Mouse (Mus musculus) forebrain, embryonic 16.5 days (tissue): ENCODE data around the gene Gm49336. TPM values are rescaled to one million over a fixed set of nuclear protein-coding genes. Genes with fewer than 3 reads are reported as not detected.

Source experiments
- ATAC-seq: fragments of 200-750 bp; cut with Nextera tagmentation; 2 replicates; pipeline ENCODE4 v1.8.0; 2017; ENCODE audit warnings: mild to moderate bottlenecking, moderate library complexity
- H3K27ac ChIP-seq: fragments of 300-500 bp; sonication (generic); 2 replicates; pipeline ENCODE4 v1.5.1; 2014; ENCODE audit warnings: low read length, control low read depth
- H3K27me3 ChIP-seq: fragments of 300-500 bp; sonication (generic); replicated peaks from 2 replicates; pipeline ENCODE4 v1.6.1; 2014; ENCODE audit warnings: low read length; ENCODE audit not compliant: control insufficient read depth, insufficient read depth
- H3K36me3 ChIP-seq: fragments of 300-500 bp; sonication (generic); 2 replicates; pipeline ENCODE4 v1.6.1; 2014; ENCODE audit not compliant: control insufficient read depth, insufficient read depth
- H3K4me1 ChIP-seq: fragments of 300-500 bp; sonication (generic); replicated peaks from 2 replicates; pipeline ENCODE4 v1.6.1; 2014; ENCODE audit warnings: low read length; ENCODE audit not compliant: control insufficient read depth, insufficient read depth
- H3K4me2 ChIP-seq: fragments of 300-500 bp; sonication (generic); 2 replicates; pipeline ENCODE4 v1.6.1; 2014; ENCODE audit warnings: mild to moderate bottlenecking, low read length, control low read depth
- H3K4me3 ChIP-seq: fragments of 300-500 bp; sonication (generic); replicated peaks from 2 replicates; pipeline ENCODE4 v1.5.1; 2014; ENCODE audit warnings: mild to moderate bottlenecking, low read length, control low read depth
- H3K9ac ChIP-seq: fragments of 300-500 bp; sonication (generic); replicated peaks from 2 replicates; pipeline ENCODE4 v1.6.1; 2014; ENCODE audit warnings: low read depth, low read length, control low read depth
- H3K9me3 ChIP-seq: fragments of 300-500 bp; sonication (generic); 2 replicates; pipeline ENCODE4 v1.6.1; 2016; ENCODE audit warnings: low read length; ENCODE audit not compliant: control insufficient read depth
- WGBS: fragments of 180-500 bp; shearing (Covaris S2); extraction: QIAGEN DNeasy Blood & Tissue Kit; methylation state at CpG from one replicate; pipeline ENCODE4 v1.1.7; 2014; 5-methylcytosine and 5-hydroxymethylcytosine counted together
- polyA plus RNA-seq: library from polyadenylated mRNA; unstranded; fragments of >200 nt; fragmentation: Nextera tagmentation; extraction: Ambion mirVana; gene quantifications from 2 replicates; pipeline ENCODE4 v1.2.1, GENCODE M21; 2015

Gene Gm49336
- polyA plus RNA-seq, 1 experiment from 2014 or later: 62.9 TPM

GRCm38 (mm10) chr14:60250879-60251278, 428 bp downstream of the Gm49336 start:
- peak overlapping the region; percentile 96 for H3K9ac ChIP-seq
- no peaks in the 10 kb centered on the region for H3K27me3 ChIP-seq
- H3K9me3 ChIP-seq: no peaks in the 10 kb centered on the region
- H3K27ac ChIP-seq: peak overlapping the region; percentile 94
- peaks cover 22% of the 10 kb centered on the region for H3K4me1 ChIP-seq
- H3K36me3 ChIP-seq: no peaks in the 10 kb centered on the region
- under 1% methylated on average over 39 of the region's 39 CpGs for WGBS
- peak overlapping the region; percentile 97 for H3K4me3 ChIP-seq
- ATAC-seq: peak; percentile 56
- peak overlapping the region; percentile 84 for H3K4me2 ChIP-seq

GRCm38 (mm10) chr14:60250366-60250765, 941 bp downstream of the Gm49336 start:
- H3K9me3 ChIP-seq: no peaks in the 10 kb centered on the region
- H3K9ac ChIP-seq: peak overlapping the region; percentile 96
- no peaks in the 10 kb centered on the region for H3K27me3 ChIP-seq
- no peaks in the 10 kb centered on the region for H3K36me3 ChIP-seq
- 18% methylated on average over 8 of the region's 8 CpGs for WGBS
- peak overlapping the region; percentile 97 for H3K4me3 ChIP-seq
- H3K4me1 ChIP-seq: peaks cover 22% of the 10 kb centered on the region
- H3K27ac ChIP-seq: no peak overlapping the region
- peak overlapping the region; percentile 84 for H3K4me2 ChIP-seq
- no peak for ATAC-seq

GRCm38 (mm10) chr14:60238551-60238950, 12.8 kb downstream of the Gm49336 start:
- H3K27me3 ChIP-seq: no peaks in the 10 kb centered on the region
- WGBS: 87% methylated on average over 3 of the region's 3 CpGs
- no peak overlapping the region for H3K4me3 ChIP-seq
- H3K4me2 ChIP-seq: no peak overlapping the region
- no peak overlapping the region for H3K9ac ChIP-seq
- no peak for ATAC-seq
- no peak overlapping the region for H3K27ac ChIP-seq
- no peaks in the 10 kb centered on the region for H3K4me1 ChIP-seq
- H3K36me3 ChIP-seq: peaks cover 30% of the 10 kb centered on the region
- no peaks in the 10 kb centered on the region for H3K9me3 ChIP-seq

- Histone ChIP-seq H3K9me3 (no peaks in the 10 kb centered on the region), H3K9ac (no peak overlapping the region), H3K4me2 (no peak overlapping the region), H3K4me1 (no peaks in the 10 kb centered on the region), H3K36me3 (peaks cover 9% of the 10 kb centered on the region), H3K4me3 (no peak overlapping the region), H3K27me3 (no peaks in the 10 kb centered on the region), H3K27ac (peak overlapping the region; percentile 21; the same call in 1 of the 2 replicates)
- peak; percentile 75 for ATAC-seq
- 68% methylated on average over 10 of the region's 10 CpGs for whole genome bisulfite sequencing
Observed at GRCm38 (mm10) chr14:60219886-60220285, 31.4 kb downstream of the Gm49336 start.

- peaks cover 9% of the 10 kb centered on the region for H3K36me3 ChIP-seq
Observed at GRCm38 (mm10) chr14:60217616-60218015, 33.7 kb downstream of the Gm49336 start.

GRCm38 (mm10) chr14:60216125-60216524, 35.2 kb downstream of the Gm49336 start:
- Histone ChIP-seq H3K9ac (no peak overlapping the region), H3K4me3 (no peak overlapping the region), H3K27me3 (no peaks in the 10 kb centered on the region), H3K36me3 (peaks cover 6% of the 10 kb centered on the region; the same call in 1 of the 2 replicates), H3K9me3 (no peaks in the 10 kb centered on the region), H3K4me2 (no peak overlapping the region), H3K4me1 (no peaks in the 10 kb centered on the region), H3K27ac (no peak overlapping the region)
- 87% methylated on average over 1 of the region's 1 CpGs for WGBS
- no peak for ATAC-seq

More at GRCm38 (mm10) chr14:60217616-60218015, 33.7 kb downstream of the Gm49336 start:
- H3K4me3 ChIP-seq: no peak overlapping the region
- 99% methylated on average over 4 of the region's 4 CpGs for WGBS
- no peaks in the 10 kb centered on the region for H3K4me1 ChIP-seq
- no peak overlapping the region for H3K4me2 ChIP-seq
- no peaks in the 10 kb centered on the region for H3K9me3 ChIP-seq
- no peak overlapping the region for H3K9ac ChIP-seq
- ATAC-seq: no peak
- no peak overlapping the region for H3K27ac ChIP-seq
- H3K27me3 ChIP-seq: no peaks in the 10 kb centered on the region

- H3K4me2 ChIP-seq: no peak overlapping the region
- ATAC-seq: no peak
- H3K4me3 ChIP-seq: no peak overlapping the region
- no peaks in the 10 kb centered on the region for H3K4me1 ChIP-seq
- WGBS: 98% methylated on average over 3 of the region's 3 CpGs
- H3K27ac ChIP-seq: no peak overlapping the region
- no peaks in the 10 kb centered on the region for H3K27me3 ChIP-seq
- H3K9me3 ChIP-seq: no peaks in the 10 kb centered on the region
- H3K9ac ChIP-seq: no peak overlapping the region
- H3K36me3 ChIP-seq: peaks cover 4% of the 10 kb centered on the region; the same call in 1 of the 2 replicates
Observed at GRCm38 (mm10) chr14:60215000-60215399, 36.3 kb downstream of the Gm49336 start.

- Histone ChIP-seq H3K9me3 (no peaks in the 10 kb centered on the region), H3K27me3 (no peaks in the 10 kb centered on the region), H3K9ac (no peak overlapping the region), H3K27ac (no peak overlapping the region), H3K4me2 (no peak overlapping the region), H3K4me3 (no peak overlapping the region), H3K36me3 (peaks cover 4% of the 10 kb centered on the region; the same call in 1 of the 2 replicates), H3K4me1 (no peaks in the 10 kb centered on the region)
- ATAC-seq: no peak
- 80% methylated on average over 1 of the region's 1 CpGs for WGBS
Observed at GRCm38 (mm10) chr14:60214040-60214439, 37.3 kb downstream of the Gm49336 start.

- H3K36me3 ChIP-seq: no peaks in the 10 kb centered on the region
- H3K9ac ChIP-seq: no peak overlapping the region
- no peaks in the 10 kb centered on the region for H3K27me3 ChIP-seq
- H3K9me3 ChIP-seq: no peaks in the 10 kb centered on the region
- 96% methylated on average over 7 of the region's 7 CpGs for WGBS
- ATAC-seq: no peak
- no peak overlapping the region for H3K4me3 ChIP-seq
- H3K27ac ChIP-seq: no peak overlapping the region
- no peak overlapping the region for H3K4me2 ChIP-seq
- no peaks in the 10 kb centered on the region for H3K4me1 ChIP-seq
Observed at GRCm38 (mm10) chr14:60209166-60209565, 42.1 kb downstream of the Gm49336 start.

- ATAC-seq: no peak
- H3K27me3 ChIP-seq: no peaks in the 10 kb centered on the region
- 92% methylated on average over 6 of the region's 6 CpGs for WGBS
Observed at GRCm38 (mm10) chr14:60204993-60205392, 46.3 kb downstream of the Gm49336 start.

More at GRCm38 (mm10) chr14:60204993-60205392, 46.3 kb downstream of the Gm49336 start:
- H3K4me2 ChIP-seq: no peak overlapping the region
- no peaks in the 10 kb centered on the region for H3K4me1 ChIP-seq
- H3K9ac ChIP-seq: no peak overlapping the region
- H3K27ac ChIP-seq: no peak overlapping the region
- no peaks in the 10 kb centered on the region for H3K9me3 ChIP-seq
- no peak overlapping the region for H3K4me3 ChIP-seq
- H3K36me3 ChIP-seq: no peaks in the 10 kb centered on the region
